In genomic region chr1:64035087-64035791, GRCm38 (mm10) we compare ENCODE assay signal across 9 mouse cellular contexts.
A peak's percentile ranks its signal among the peaks of the same experiment; 100 is the strongest.
DNase-seq lines count a peak whose midpoint lies in the region; TF ChIP-seq lines count a peak whose summit lies in the region.
"Had no signal": no experiment of that assay in that cellular context is flagged by ENCODE, and none has a peak within 500 bp of the region (broad histone marks: within the 10 kb centered on the region; RNA-seq: fewer than 3 reads in every experiment).

No protein-coding gene starts in this region.

- H3K4me1 ChIP-seq in lung, adult 2 months (ENCODE audit: control insufficient read depth, insufficient read depth, low read length): peaks cover 31% of the 10 kb centered on the region

- no peak for TF ChIP-seq POLR2A in lung, adult 2 months (IDR thresholded peaks at IDR 0.05; ENCODE audit: borderline replicate concordance, extremely low read depth, low read depth, low read length)

- no peak for TF ChIP-seq CTCF in lung, adult 2 months (IDR thresholded peaks at IDR 0.05; ENCODE audit: insufficient read depth, low read length)

- 31% methylated on average over 15 of the region's 15 CpGs for WGBS in lung, adult 2 months

- H3K4me3 ChIP-seq in lung, adult 2 months (replicated peaks; ENCODE audit: extremely low read depth, low read depth, low read length): no peak overlapping the region

- peak; percentile 33 for DNase-seq in adrenal gland, adult 2 months
- no peak for DNase-seq in adrenal gland, postnatal 4 days (ENCODE audit: low spot score in 2 of 2)
- peak; percentile 46 to 67 for DNase-seq in lung, adult 18-20 months
- DNase-seq in lung, adult 2 months: no peak
- peak; percentile 60 for DNase-seq in kidney, postnatal 10 days
- DNase-seq in skeletal muscle tissue, adult 2 months (ENCODE audit: low read depth, low spot score): peak; percentile 32
- DNase-seq in yolk sac, embryonic 10.5 days (ENCODE audit: low spot score): no peak
- no peak for DNase-seq in urinary bladder, postnatal 4 days (ENCODE audit: low spot score in 2 of 2)
- DNase-seq: thymus, adult 18-20 months had no signal

Comparison
In these comparisons a context has a peak if more than half of its experiments do, and no peak if none do; other contexts are left out.
1. DNase-seq: peak in adrenal gland, adult 2 months (single experiment), lung, adult 18-20 months (2 of 2), kidney, postnatal 10 days (single experiment) and skeletal muscle tissue, adult 2 months (single experiment); none in adrenal gland, postnatal 4 days (0 of 2), lung, adult 2 months (single experiment), yolk sac, embryonic 10.5 days (single experiment) and urinary bladder, postnatal 4 days (0 of 2).